Mouse (Mus musculus) MEL-GATA-1-ER (cell line): ENCODE results near the gene Nufip2.

Experiments used
- DNase-seq: peaks from one replicate; pipeline ENCODE4 v3.0.0-alpha.2; 2012; ENCODE audit warnings: low read depth; ENCODE audit errors: extremely low read depth

Gene Nufip2

GRCm38 (mm10) chr11:77709039-77709438, 23.1 kb downstream of the Nufip2 start:
- DNase-seq, result no peak

GRCm38 (mm10) chr11:77713736-77714135, 27.8 kb downstream of the Nufip2 start:
- no peak for DNase-seq

GRCm38 (mm10) chr11:77719055-77719454, 33.1 kb downstream of the Nufip2 start:
- DNase-seq, result no peak

GRCm38 (mm10) chr11:77721389-77721788, 35.4 kb downstream of the Nufip2 start:
- DNase-seq, result no peak

GRCm38 (mm10) chr11:77724766-77725165, 38.8 kb downstream of the Nufip2 start:
- no peak for DNase-seq

- no peak for DNase-seq
Measured at GRCm38 (mm10) chr11:77725183-77725582, 39.2 kb downstream of the Nufip2 start, which contains the start of gene Cryba1. Cryba1 (minus strand) TSS chr11:77725283.

GRCm38 (mm10) chr11:77728587-77728986, 42.6 kb downstream of the Nufip2 start:
- no peak for DNase-seq

- peak; percentile 26 for DNase-seq
Measured at GRCm38 (mm10) chr11:77737289-77737688, 51.3 kb downstream of the Nufip2 start.

- no peak for DNase-seq
Measured at GRCm38 (mm10) chr11:77738555-77738954, 52.6 kb downstream of the Nufip2 start.

- no peak for DNase-seq
Measured at GRCm38 (mm10) chr11:77743966-77744365, 58.0 kb downstream of the Nufip2 start.

- DNase-seq, result peak; percentile 23
Measured at GRCm38 (mm10) chr11:77746652-77747051, 60.7 kb downstream of the Nufip2 start.

- peak; percentile 21 for DNase-seq
Measured at GRCm38 (mm10) chr11:77747103-77747502, 61.1 kb downstream of the Nufip2 start.

- DNase-seq, result no peak
Measured at GRCm38 (mm10) chr11:77748996-77749395, 63.0 kb downstream of the Nufip2 start.

GRCm38 (mm10) chr11:77752525-77752924, 66.6 kb downstream of the Nufip2 start:
- DNase-seq, result no peak

- DNase-seq, result no peak
Measured at GRCm38 (mm10) chr11:77753469-77753868, 67.5 kb downstream of the Nufip2 start.

GRCm38 (mm10) chr11:77760031-77760430, 74.1 kb downstream of the Nufip2 start:
- DNase-seq, result no peak

- DNase-seq, result no peak
Measured at GRCm38 (mm10) chr11:77762783-77763672, 77.1 kb downstream of the Nufip2 start, which contains the start of gene Myo18a. Myo18a (plus strand) TSS chr11:77763246.

GRCm38 (mm10) chr11:77763673-77764340, 77.9 kb downstream of the Nufip2 start:
- no peak for DNase-seq

- DNase-seq, result no peak
Measured at GRCm38 (mm10) chr11:77764694-77765458, 78.9 kb downstream of the Nufip2 start.

- no peak for DNase-seq
Measured at GRCm38 (mm10) chr11:77765459-77765777, 79.5 kb downstream of the Nufip2 start.

- no peak for DNase-seq
Measured at GRCm38 (mm10) chr11:77766351-77767001, 80.5 kb downstream of the Nufip2 start.
